Comparison of ENCODE assay signal across 9 mouse cellular contexts in the genomic region with DNA sequence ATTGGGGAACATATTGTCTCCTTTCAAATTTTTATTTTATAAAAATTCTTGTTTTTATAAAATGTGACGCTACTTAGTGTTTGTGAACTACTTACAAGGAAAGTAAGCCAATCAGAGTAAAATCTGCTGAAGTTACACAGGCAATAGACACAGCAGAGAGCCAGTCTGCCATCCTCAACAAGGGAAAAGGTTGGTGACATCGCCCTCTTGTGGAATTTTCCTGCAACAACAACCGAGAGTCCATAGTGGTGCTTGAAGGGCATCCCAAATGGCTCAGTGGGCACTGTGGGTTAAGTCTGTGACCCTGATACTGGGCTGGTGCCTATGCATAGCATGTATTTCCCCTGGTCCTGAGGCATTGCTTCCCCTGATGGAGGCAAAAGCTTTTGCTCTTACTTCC. TPM values are rescaled to one million over a fixed set of nuclear protein-coding genes. Genes with fewer than 3 reads are reported as not detected.
DNase-seq lines count a peak whose midpoint lies in the region; ATAC-seq and TF ChIP-seq lines count a peak whose summit lies in the region.
"Had no signal": no experiment of that assay in that cellular context is flagged by ENCODE, and none has a peak within 500 bp of the region (broad histone marks: within the 10 kb centered on the region; RNA-seq: fewer than 3 reads in every experiment).

No protein-coding gene starts in this region.

- no peaks in the 10 kb centered on the region for H3K9me3 ChIP-seq in E14TG2a.4 (ENCODE audit: low read length)
- H3K9me3 ChIP-seq: neural tube, embryonic 12.5 days had no signal

- peaks cover 6% of the 10 kb centered on the region; the same call in 1 of the 2 replicates for H3K27me3 ChIP-seq in E14TG2a.4 (ENCODE audit: insufficient read depth, low read length)
- H3K27me3 ChIP-seq: neural tube, embryonic 12.5 days had no signal

- ATAC-seq in erythroid progenitor cell, adult 5-6 weeks (replicated peaks; ENCODE audit: low FRiP score, poor library complexity, severe bottlenecking) = no peak

- peak; percentile 85 for TF ChIP-seq CTCF in E14TG2a.4 (conservative IDR thresholded peaks at IDR 0.05; ENCODE audit: low read length)

- no peak overlapping the region for H3K4me3 ChIP-seq in E14TG2a.4 (replicated peaks; ENCODE audit: low read length)
- H3K4me3 ChIP-seq: neural tube, embryonic 12.5 days had no signal

- peak; percentile 78 to 85 for DNase-seq in adrenal gland, adult 18-20 months (ENCODE audit: low spot score in 2 of 2)
- peak; percentile 81 for DNase-seq in embryo, embryonic 11 days
- peak; percentile 83 for DNase-seq in heart, adult 8-10 months (ENCODE audit: low spot score)
- DNase-seq in layer of hippocampus, adult 8-10 months (ENCODE audit: low spot score in 2 of 2) = peak; percentile 84 to 94
- DNase-seq in lung, postnatal 14 days = peak; percentile 89
- DNase-seq in skeletal muscle tissue, adult 2 months (ENCODE audit: low read depth, low spot score) = peak; percentile 74

- 0 out of 2 replicates have a peak, but pooled peaks cover 1% of the 10 kb centered on the region for H3K36me3 ChIP-seq in E14TG2a.4 (ENCODE audit: insufficient read depth, low read length)
- H3K36me3 ChIP-seq: neural tube, embryonic 12.5 days had no signal

- H3K4me1 ChIP-seq in E14TG2a.4 (replicated peaks; ENCODE audit: low read depth, low read length) = peaks cover 31% of the 10 kb centered on the region

RNA-seq across cellular contexts. Expression of gene Mtfmt, which starts 3.3 kb away (rescaled TPM):
- 10 to 100 TPM; 10.9 to 12.4 TPM for total RNA-seq in adrenal gland, adult 18-20 months (2021)
- total RNA-seq in heart, adult 8-10 months (2022) = 1 to 10 TPM; 5.4 to 7.9 (median 6.9) TPM
- 10 to 100 TPM; 16.6 to 20.5 (median 18.5) TPM for total RNA-seq in layer of hippocampus, adult 8-10 months (2022)
- total RNA-seq in erythroid progenitor cell, adult 5-6 weeks (2015; ENCODE audit: low replicate concordance) = 4.6 and 14.4 TPM in 2 replicates
- 1.2 and 5.5 TPM in 2 replicates for total RNA-seq in erythroid progenitor cell, adult 5-6 weeks (2017; ENCODE audit: low replicate concordance)

RNA-seq across cellular contexts. Expression of gene Slc51b, which starts 9.5 kb away (rescaled TPM):
- total RNA-seq in adrenal gland, adult 18-20 months (2021) = not detected
- not detected for total RNA-seq in heart, adult 8-10 months (2022)
- total RNA-seq in layer of hippocampus, adult 8-10 months (2022) = not detected
- total RNA-seq in erythroid progenitor cell, adult 5-6 weeks (2015; ENCODE audit: low replicate concordance) = not detected in 2 replicates
- total RNA-seq in erythroid progenitor cell, adult 5-6 weeks (2017; ENCODE audit: low replicate concordance) = not detected in 2 replicates

RNA-seq across cellular contexts. Expression of gene Spg21, which starts 28.5 kb away (rescaled TPM):
- total RNA-seq in adrenal gland, adult 18-20 months (2021) = 10 to 100 TPM; 53.2 to 64.3 TPM
- 10 to 100 TPM; 12.9 to 17.1 (median 15.9) TPM for total RNA-seq in heart, adult 8-10 months (2022)
- 10 to 100 TPM; 33.7 to 37.7 (median 36.4) TPM for total RNA-seq in layer of hippocampus, adult 8-10 months (2022)
- total RNA-seq in erythroid progenitor cell, adult 5-6 weeks (2015; ENCODE audit: low replicate concordance) = 11.5 and 18.4 TPM in 2 replicates
- 5.8 and 6.6 TPM in 2 replicates for total RNA-seq in erythroid progenitor cell, adult 5-6 weeks (2017; ENCODE audit: low replicate concordance)

RNA-seq across cellular contexts. Expression of gene Rasl12, which starts 33.9 kb away (rescaled TPM):
- total RNA-seq in adrenal gland, adult 18-20 months (2021) = 10 to 100 TPM in 1 of 2 experiments, 1 to 10 TPM in 1; 5.7 to 31.8 TPM
- total RNA-seq in heart, adult 8-10 months (2022) = 1 to 10 TPM; 5.5 to 8.0 (median 6.0) TPM
- total RNA-seq in layer of hippocampus, adult 8-10 months (2022) = 1 to 10 TPM; 2.9 to 4.4 (median 3.8) TPM
- not detected in 2 replicates for total RNA-seq in erythroid progenitor cell, adult 5-6 weeks (2015; ENCODE audit: low replicate concordance)
- not detected in 2 replicates for total RNA-seq in erythroid progenitor cell, adult 5-6 weeks (2017; ENCODE audit: low replicate concordance)

RNA-seq across cellular contexts. Expression of gene Kbtbd13, which starts 40.8 kb away (rescaled TPM):
- under 1 TPM; 0.17 to 0.26 TPM for total RNA-seq in adrenal gland, adult 18-20 months (2021)
- 1 to 10 TPM; 2.4 to 3.6 (median 3.1) TPM for total RNA-seq in heart, adult 8-10 months (2022)
- under 1 TPM; 0.11 to 0.45 (median 0.23) TPM for total RNA-seq in layer of hippocampus, adult 8-10 months (2022)
- total RNA-seq in erythroid progenitor cell, adult 5-6 weeks (2015; ENCODE audit: low replicate concordance) = not detected in 2 replicates
- not detected in 2 replicates for total RNA-seq in erythroid progenitor cell, adult 5-6 weeks (2017; ENCODE audit: low replicate concordance)
